Mouse (Mus musculus) stomach, postnatal 0 days (tissue): Measurements from ENCODE around the gene C2cd2.

Experiments used
- CTCF ChIP-seq: IDR thresholded peaks from 2 replicates; pipeline ENCODE4 v1.5.1; 2016; ENCODE audit warnings: antibody characterized with exemption, low read depth, mild to moderate bottlenecking, moderate library complexity
- EP300 ChIP-seq: optimal IDR thresholded peaks from 2 replicates; pipeline ENCODE3; 2016; ENCODE audit warnings: antibody characterized with exemption

DNA sequence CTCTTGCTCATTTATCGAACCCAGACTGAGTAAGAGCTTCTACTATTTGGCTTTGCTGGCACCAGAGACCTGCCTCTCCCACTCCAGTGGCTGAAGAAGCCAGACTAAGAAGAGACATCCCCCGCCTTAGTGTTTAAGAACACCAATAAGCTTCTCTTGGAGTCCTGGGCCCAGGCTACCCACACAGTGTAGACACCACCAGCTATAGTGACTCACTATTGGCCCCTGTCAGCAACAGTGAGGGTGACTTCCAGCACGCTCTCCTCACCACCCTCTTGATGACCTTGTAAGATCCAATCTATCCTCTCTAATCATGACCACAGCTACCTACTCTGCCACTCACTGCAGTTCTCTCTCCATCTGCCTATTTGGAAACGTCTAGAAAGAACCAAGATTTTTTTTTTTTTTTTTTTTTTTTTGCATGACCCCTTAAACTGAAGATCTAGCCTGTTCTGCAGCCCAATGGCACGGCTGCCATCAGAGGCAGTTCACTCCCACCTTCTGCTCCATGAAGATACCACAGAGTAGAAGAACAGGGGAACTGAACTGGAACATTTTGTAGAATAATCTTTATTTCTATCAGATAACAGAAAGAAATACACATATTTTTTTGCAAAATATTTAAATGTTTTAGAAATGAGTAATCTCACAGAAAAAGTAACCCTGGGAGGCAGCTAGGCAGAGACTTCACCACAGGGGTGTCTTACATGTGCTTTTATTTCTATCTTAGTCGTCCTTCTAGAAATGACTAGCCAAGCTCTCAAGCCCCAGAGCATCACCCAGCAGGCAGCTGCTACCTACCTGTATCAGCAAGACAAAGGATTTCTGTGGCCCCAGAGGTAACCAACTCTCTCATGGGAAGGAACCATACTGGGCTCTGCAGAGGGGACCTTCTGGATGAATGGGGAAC lies 93.0 kb downstream of the C2cd2 start:
- TF ChIP-seq CTCF (no peak), EP300 (no peak)
